Mouse (Mus musculus) limb, embryonic 11.5 days (tissue): Measurements from ENCODE around the gene Zfp988. TPM values are rescaled to one million over a fixed set of nuclear protein-coding genes. Genes with fewer than 3 reads are reported as not detected.
"Not testable (repeated sequence)": the region's sequence is repeated elsewhere in the genome, so short reads cannot be mapped to it uniquely, and the experiment has no call there.

Experiments
- ATAC-seq: fragments of 200-750 bp; cut with Nextera tagmentation; 2 replicates; pipeline ENCODE4 v1.8.0; 2017; ENCODE audit warnings: low read depth; ENCODE audit not compliant: insufficient number of reproducible peaks, low FRiP score, low TSS enrichment
- DNase-seq: peaks from one replicate; pipeline ENCODE4 v3.0.0-alpha.2; 2015; ENCODE audit warnings: low spot score
- H3K27ac ChIP-seq: fragments of 300-500 bp; sonication (generic); replicated peaks from 2 replicates; pipeline ENCODE4 v1.5.1; 2014; ENCODE audit warnings: low read depth, mild to moderate bottlenecking, low read length
- H3K27me3 ChIP-seq: fragments of 300-500 bp; sonication (generic); 2 replicates; pipeline ENCODE4 v1.6.1; 2014; ENCODE audit warnings: mild to moderate bottlenecking, low read length, mixed read lengths; ENCODE audit not compliant: control insufficient read depth, insufficient read depth
- H3K36me3 ChIP-seq: fragments of 300-500 bp; sonication (generic); 2 replicates; pipeline ENCODE4 v1.6.1; 2014; ENCODE audit warnings: mild to moderate bottlenecking, low read length, moderate library complexity, mixed read lengths; ENCODE audit not compliant: control insufficient read depth, insufficient read depth
- H3K4me1 ChIP-seq: fragments of 300-500 bp; sonication (generic); 2 replicates; pipeline ENCODE4 v1.6.1; 2014; ENCODE audit warnings: low read length, mixed read lengths; ENCODE audit not compliant: control insufficient read depth, insufficient read depth
- H3K4me2 ChIP-seq: fragments of 300-500 bp; sonication (generic); 2 replicates; pipeline ENCODE4 v1.6.1; 2014; ENCODE audit warnings: low read depth, mild to moderate bottlenecking, moderate library complexity; ENCODE audit not compliant: severe bottlenecking
- H3K4me3 ChIP-seq: fragments of 300-500 bp; sonication (generic); 2 replicates; pipeline ENCODE4 v1.5.1; 2014; ENCODE audit warnings: low read depth, low read length
- H3K9ac ChIP-seq: fragments of 300-500 bp; sonication (generic); 2 replicates; pipeline ENCODE4 v1.6.1; 2014; ENCODE audit warnings: mild to moderate bottlenecking, low read length
- H3K9me3 ChIP-seq: fragments of 300-500 bp; sonication (generic); 2 replicates; pipeline ENCODE4 v1.6.1; 2016; ENCODE audit warnings: low read length; ENCODE audit not compliant: control insufficient read depth
- WGBS: fragments of 180-500 bp; shearing (Covaris S2); extraction: QIAGEN DNeasy Blood & Tissue Kit; methylation state at CpG from one replicate; pipeline ENCODE4 v1.1.7; 2014; 5-methylcytosine and 5-hydroxymethylcytosine counted together
- polyA plus RNA-seq: library from polyadenylated mRNA; unstranded; fragments of >200 nt; fragmentation: Nextera tagmentation; extraction: Ambion mirVana; gene quantifications from 2 replicates; pipeline ENCODE4 v1.2.1, GENCODE M21; 2014

Gene Zfp988
- polyA plus RNA-seq, 1 experiment from 2014 or later: 0.15 TPM

DNA sequence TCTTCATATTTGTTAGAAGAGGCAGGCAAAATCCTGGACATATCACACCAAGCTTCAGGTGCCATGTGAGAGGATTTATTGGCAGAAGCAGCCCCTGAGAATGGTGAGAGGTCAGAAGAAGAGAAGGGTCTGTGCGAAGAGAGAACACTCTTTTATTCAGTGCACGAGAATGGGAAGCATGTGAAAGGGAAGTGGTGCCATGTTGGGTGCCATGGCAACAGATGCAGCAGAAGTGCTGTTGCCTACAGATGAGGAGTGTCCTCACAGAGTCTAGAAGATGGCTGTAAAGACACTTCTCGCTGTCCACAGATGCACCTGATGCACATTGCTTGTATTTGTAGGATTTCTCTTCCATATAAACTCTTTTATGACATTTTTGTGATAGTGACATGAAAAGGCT, 6.9 kb upstream of the Zfp988 start:
- not testable (repeated sequence) for H3K4me1 ChIP-seq, H3K9ac ChIP-seq, H3K9me3 ChIP-seq, H3K27ac ChIP-seq, H3K36me3 ChIP-seq, ATAC-seq, H3K4me2 ChIP-seq, H3K27me3 ChIP-seq, H3K4me3 ChIP-seq, DNase-seq
- 80% methylated on average over 3 of the region's 3 CpGs for WGBS

DNA sequence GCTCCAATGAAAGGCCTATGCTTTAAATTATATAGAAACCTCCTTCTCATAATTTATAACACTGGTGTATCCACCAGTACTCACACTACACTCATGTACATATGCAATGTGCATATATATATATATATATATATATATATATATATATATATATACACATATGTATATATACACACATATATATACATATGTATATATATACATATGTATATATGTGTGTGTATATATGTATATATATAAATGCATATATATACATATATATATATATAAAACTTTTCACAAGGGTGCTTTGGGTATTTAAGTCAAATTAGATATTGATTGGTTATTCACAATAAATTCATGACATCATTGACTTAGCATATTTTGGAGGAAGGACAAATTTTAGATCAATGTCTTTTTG, 3.1 kb upstream of the Zfp988 start:
- H3K4me3 ChIP-seq, H3K27me3 ChIP-seq, H3K9ac ChIP-seq, H3K36me3 ChIP-seq, H3K4me2 ChIP-seq, H3K4me1 ChIP-seq, DNase-seq, ATAC-seq, H3K9me3 ChIP-seq, H3K27ac ChIP-seq: not testable (repeated sequence)

DNA sequence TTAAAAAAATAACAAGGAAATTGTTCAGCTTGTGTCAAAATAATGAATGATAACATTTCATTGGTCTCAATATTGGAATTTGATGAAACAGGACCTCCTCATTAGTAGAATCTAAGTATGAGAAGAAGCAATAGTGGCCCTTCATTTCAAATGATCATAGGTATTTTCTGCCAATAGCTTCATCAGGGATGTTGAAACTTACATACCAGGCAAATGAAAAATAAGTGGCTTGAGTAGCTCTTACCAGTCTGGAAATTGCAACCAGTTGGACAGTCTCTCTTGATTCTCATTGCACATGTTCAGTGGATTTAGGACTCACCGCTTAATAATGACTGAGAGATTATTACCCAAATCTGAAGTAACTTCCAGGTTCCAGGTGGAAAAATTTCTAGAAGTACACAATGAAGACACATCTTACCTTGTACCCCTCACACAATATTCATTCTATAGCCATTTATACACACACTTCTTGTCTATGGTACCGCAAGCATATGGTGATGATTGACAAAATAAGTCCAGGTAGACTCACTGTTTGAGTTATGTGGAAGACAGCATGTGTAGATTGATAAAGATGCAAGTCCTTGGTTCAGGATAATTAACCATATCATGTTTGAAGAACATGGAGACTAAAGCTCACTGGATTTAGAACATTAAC, 29.7 kb downstream of the Zfp988 start:
- not testable (repeated sequence) for H3K27me3 ChIP-seq, H3K36me3 ChIP-seq, DNase-seq, H3K9ac ChIP-seq, H3K4me1 ChIP-seq, H3K4me3 ChIP-seq, H3K27ac ChIP-seq, H3K4me2 ChIP-seq
- H3K9me3 ChIP-seq: peaks cover 27% of the 10 kb centered on the region
- 90% methylated on average over 2 of the region's 2 CpGs for WGBS
- ATAC-seq: peak; percentile 72

DNA sequence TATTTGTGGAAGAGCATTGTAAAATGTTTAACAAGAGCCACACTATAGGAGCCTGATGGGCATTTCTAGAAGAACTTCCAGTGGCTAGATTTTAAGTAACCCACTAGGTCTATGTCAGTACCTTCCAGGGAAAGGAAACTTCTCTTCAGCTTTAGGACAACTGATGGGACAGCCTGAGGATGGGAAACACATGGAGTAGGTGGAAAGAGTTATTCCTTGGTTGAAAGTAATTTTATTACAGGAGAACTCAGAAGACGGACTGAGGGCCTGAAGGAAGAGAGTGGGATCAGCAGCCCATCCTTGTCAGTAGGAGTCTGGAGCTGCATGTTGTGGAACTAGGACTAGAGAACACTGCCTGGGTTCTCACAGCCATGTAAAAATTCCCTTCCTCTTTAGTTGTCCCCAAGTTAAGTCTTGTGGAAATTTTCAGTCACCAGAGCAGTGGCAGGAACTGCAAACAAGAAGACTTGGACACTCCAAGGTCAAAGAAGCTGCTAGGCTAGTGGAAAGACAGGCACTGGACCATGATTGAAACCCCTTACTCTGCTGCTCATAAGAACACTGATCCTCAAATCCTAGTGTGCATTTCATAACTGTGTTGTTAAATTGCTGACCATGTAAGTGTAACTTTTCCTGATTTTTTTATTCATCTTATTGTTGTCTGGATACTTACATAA, 30.4 kb downstream of the Zfp988 start:
- peaks cover 27% of the 10 kb centered on the region for H3K9me3 ChIP-seq
- H3K4me2 ChIP-seq, H3K36me3 ChIP-seq, DNase-seq, H3K4me1 ChIP-seq, H3K27me3 ChIP-seq, H3K27ac ChIP-seq, H3K9ac ChIP-seq, H3K4me3 ChIP-seq: not testable (repeated sequence)
- WGBS: 38% methylated on average over 1 of the region's 1 CpGs
- ATAC-seq: peak; percentile 69

DNA sequence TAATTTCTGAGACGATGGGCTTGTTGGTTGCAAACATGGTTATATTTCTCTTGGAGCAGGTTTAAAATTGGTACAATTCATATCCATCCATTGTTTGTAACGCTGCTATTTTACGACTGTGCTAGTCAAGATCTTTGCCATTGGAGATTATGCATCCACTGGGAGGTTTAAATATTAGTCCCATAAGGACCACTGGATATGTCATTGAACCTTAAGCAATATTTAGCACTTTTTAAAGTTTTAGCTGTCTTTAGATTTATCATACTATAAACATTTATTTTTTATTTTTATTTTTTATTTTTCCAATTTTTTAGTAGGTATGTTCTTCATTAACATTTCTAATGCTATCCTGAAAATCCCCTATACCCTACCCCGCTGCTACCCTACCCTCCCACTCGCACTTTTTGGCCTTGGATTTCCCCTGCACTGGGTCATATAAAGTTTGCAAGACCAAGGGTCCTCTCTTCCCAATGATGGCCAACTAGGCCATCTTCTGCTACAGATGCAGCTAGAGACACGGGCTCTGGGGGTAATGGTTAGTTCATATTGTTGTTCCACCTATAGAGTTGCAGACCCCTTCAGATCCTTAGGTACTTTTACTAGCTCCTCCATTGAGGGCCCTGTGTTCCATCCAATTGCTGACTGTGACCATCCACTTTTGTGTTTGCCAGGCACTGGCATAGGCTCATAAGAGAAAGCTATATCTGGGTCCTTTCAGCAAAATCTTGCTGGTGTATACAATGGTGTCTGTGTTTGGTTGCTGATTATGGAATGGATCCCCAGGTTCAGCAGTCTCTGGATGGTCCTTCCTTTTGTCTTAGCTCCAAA, 31.1 kb downstream of the Zfp988 start:
- H3K9me3 ChIP-seq: peaks cover 27% of the 10 kb centered on the region
- H3K4me1 ChIP-seq, H3K36me3 ChIP-seq, H3K4me2 ChIP-seq, H3K27ac ChIP-seq, H3K4me3 ChIP-seq, H3K27me3 ChIP-seq, H3K9ac ChIP-seq: not testable (repeated sequence)
- ATAC-seq (peak; percentile 74), DNase-seq (peak; percentile 25)
- WGBS: 69% methylated on average over 6 of the region's 6 CpGs

DNA sequence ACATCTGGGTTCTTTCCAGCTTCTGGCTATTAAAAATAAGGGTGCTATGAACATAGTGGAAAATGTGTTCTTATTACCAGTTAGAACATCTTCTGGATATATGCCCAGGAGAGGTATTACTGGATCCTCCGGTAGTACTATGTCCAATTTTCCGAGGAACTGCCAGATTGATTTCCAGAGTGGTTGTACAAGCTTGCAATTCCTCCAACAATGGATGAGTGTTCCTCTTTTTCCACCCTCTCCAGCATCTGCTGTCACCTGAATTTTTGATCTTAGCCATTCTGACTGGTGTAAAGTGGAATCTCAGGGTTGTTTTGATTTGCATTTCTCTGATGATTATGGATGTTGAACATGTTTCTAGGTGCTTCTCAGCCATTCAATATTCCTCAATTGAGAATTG, 32.0 kb downstream of the Zfp988 start:
- ATAC-seq, H3K4me2 ChIP-seq, H3K27me3 ChIP-seq, H3K4me3 ChIP-seq, H3K9ac ChIP-seq, H3K36me3 ChIP-seq, H3K4me1 ChIP-seq, H3K27ac ChIP-seq, DNase-seq: not testable (repeated sequence)
- H3K9me3 ChIP-seq: peaks cover 27% of the 10 kb centered on the region
- 92% methylated on average over 2 of the region's 2 CpGs for WGBS

DNA sequence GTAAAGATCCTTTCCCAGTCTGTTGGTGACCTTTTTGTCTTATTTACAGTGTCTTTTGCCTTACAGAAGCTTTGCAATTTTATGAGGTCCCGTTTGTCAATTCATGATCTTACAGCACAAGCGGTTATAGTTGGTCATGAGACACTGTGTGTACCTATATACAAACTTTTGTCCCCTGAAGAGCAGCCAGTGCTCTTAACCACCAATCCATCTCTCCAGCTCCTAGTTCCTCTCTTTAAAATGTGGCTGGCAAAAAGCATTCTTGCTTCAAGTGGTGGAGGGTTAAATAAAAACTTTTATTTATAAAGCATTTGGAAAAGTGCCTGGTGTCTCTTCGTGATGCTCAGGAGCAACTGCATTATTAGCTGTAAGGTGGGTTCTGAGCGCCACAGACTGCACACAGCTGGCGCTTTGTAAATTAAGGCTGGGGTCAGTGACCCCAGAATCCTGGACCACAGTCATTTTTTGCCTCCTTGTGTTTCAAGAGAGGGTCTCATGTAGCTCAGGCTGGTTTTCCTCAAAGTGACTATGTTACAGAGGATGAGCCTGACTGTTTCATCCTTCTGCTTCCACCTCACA, 32.6 kb downstream of the Zfp988 start:
- no peak overlapping the region for H3K4me2 ChIP-seq
- DNase-seq (peak; percentile 28), ATAC-seq (no peak)
- no peaks in the 10 kb centered on the region for H3K4me1 ChIP-seq
- WGBS: 77% methylated on average over 5 of the region's 5 CpGs
- no peak overlapping the region for H3K9ac ChIP-seq
- H3K4me3 ChIP-seq: no peak overlapping the region
- no peaks in the 10 kb centered on the region for H3K27me3 ChIP-seq
- peaks cover 29% of the 10 kb centered on the region for H3K9me3 ChIP-seq
- no peak overlapping the region for H3K27ac ChIP-seq
- no peaks in the 10 kb centered on the region for H3K36me3 ChIP-seq

DNA sequence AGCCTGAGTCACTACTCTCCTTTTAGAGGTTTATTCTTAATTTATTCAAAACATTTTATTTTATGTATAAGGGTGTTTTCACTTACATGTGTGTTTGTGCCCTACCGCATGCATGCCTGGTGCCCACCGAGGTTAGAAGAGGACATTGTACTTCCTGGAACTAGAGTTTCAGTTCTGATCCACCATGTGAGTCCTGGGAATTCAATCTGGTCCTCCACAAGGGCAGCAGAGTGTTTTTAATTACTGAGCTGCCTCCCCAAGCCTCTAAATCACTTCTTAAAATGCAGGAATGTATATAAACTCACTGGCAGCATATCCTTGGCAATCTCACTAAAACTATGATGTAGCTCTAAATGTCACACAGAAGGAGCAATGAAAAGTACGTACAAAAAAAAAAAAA, 33.2 kb downstream of the Zfp988 start:
- H3K4me3 ChIP-seq, H3K9ac ChIP-seq, H3K4me2 ChIP-seq, H3K36me3 ChIP-seq, DNase-seq, ATAC-seq, H3K4me1 ChIP-seq, H3K27ac ChIP-seq, H3K27me3 ChIP-seq: not testable (repeated sequence)
- peaks cover 35% of the 10 kb centered on the region for H3K9me3 ChIP-seq
- 82% methylated on average over 3 of the region's 3 CpGs for WGBS
